Mouse (Mus musculus) ES-E14 (cell line): ENCODE measurements at regions not wholly inside any gene's neighbourhood (a gene's known extent, or its start where the extent isn't known, plus 50 kb on each side); places are given as distances from the start of the nearest gene placed in this dataset.

Source experiments
- HCFC1 ChIP-seq: IDR thresholded peaks from 2 replicates; pipeline ENCODE4 v1.6.1; 2012; ENCODE audit warnings: low read length, inconsistent platforms, borderline replicate concordance; ENCODE audit not compliant: insufficient read depth
- MAFK ChIP-seq: IDR thresholded peaks from 2 replicates; pipeline ENCODE4 v1.6.1; 2014; ENCODE audit warnings: mild to moderate bottlenecking, low read depth, low read length, inconsistent platforms; ENCODE audit not compliant: insufficient read depth
- ZC3H11A ChIP-seq: IDR thresholded peaks from 2 replicates; pipeline ENCODE4 v1.6.1; 2012; ENCODE audit warnings: low read depth, mild to moderate bottlenecking, inconsistent platforms, low read length, borderline replicate concordance
- ZNF384 ChIP-seq: IDR thresholded peaks from 2 replicates; pipeline ENCODE4 v1.6.1; 2012; ENCODE audit warnings: low read depth, low read length, inconsistent platforms

DNA sequence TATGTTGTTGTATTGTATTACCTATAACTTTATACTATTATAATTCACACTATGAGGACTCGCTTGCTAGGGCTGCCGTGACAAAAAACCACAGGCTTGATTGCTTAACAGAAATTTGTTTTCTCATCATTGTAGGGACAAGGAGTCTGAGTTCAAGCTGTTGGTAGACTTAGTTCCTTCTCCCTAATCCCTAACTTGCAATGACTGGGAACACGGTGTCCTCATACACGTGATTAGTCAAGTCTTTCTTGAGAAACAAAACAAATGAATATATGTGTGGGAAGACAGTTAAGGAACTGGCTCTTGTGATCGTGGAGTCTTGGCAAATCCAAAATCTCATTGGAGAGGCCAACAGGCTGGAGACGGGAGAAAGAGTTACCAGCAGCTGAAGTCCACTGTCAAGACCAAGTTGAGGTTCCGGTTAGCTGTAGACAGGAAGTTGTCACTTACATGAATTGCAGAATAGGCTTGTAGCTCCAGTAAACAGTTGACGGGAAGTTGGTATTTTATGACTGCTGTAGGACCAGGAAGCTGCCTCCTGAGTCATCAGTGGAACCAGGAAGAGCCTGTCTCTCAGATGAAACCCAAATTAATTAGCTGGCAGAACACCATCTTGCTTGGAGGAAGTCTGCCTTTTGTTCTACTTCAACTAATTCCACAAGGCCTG is 144.9 kb upstream of the Zfand5 start:
- TF ChIP-seq ZNF384 (no peak), ZC3H11A (no peak), MAFK (no peak), HCFC1 (no peak)
